Mouse (Mus musculus) CH12.LX (cell line): ENCODE results near the gene Prkar1b. TPM values are rescaled to one million over a fixed set of nuclear protein-coding genes. Genes with fewer than 3 reads are reported as not detected.
A peak's percentile ranks its signal among the peaks of the same experiment; 100 is the strongest.

ENCODE experiments used
- DNase-seq: peaks from one replicate; pipeline ENCODE4 v3.0.0-alpha.2; 2013; ENCODE audit errors: extremely low read depth
- H3K27ac ChIP-seq: 2 replicates; pipeline ENCODE4 v1.5.1; 2012; ENCODE audit warnings: low read depth, mild to moderate bottlenecking, control low read depth, moderate library complexity; ENCODE audit not compliant: insufficient read depth
- H3K27me3 ChIP-seq: replicated peaks from 2 replicates; pipeline ENCODE3; 2012; ENCODE audit warnings: inconsistent platforms
- H3K36me3 ChIP-seq, 2 experiments: replicated peaks in 1 of 2; 2 replicates each; pipeline versions ENCODE3 to v1.6.1; 2012; ENCODE audit warnings: inconsistent platforms in 1 of 2, low read length in 1 of 2, mild to moderate bottlenecking in 1 of 2, mixed read lengths in 1 of 2, moderate library complexity in 1 of 2; ENCODE audit not compliant: control insufficient read depth in 1 of 2, insufficient read depth in 1 of 2
- H3K4me1 ChIP-seq, 2 experiments: 2 replicates each; pipeline ENCODE4 v1.6.1; 2012; ENCODE audit warnings: inconsistent platforms in 1 of 2, moderate library complexity in 1 of 2; ENCODE audit not compliant: insufficient read depth in 2 of 2, control insufficient read depth in 1 of 2
- H3K4me2 ChIP-seq: 2 replicates; pipeline ENCODE4 v1.6.1; 2012; ENCODE audit warnings: low read depth, mild to moderate bottlenecking, control low read depth; ENCODE audit not compliant: poor library complexity, insufficient read depth, severe bottlenecking
- H3K4me3 ChIP-seq, 3 experiments: fragments of 150-350 bp in 1 of 3; sonication (generic) in 1 of 3; replicated peaks in 1 of 3; 2 replicates each; pipeline versions ENCODE3 to v1.5.1; 2011 to 2012; ENCODE audit warnings: low read depth in 2 of 3, low read length in 2 of 3, mild to moderate bottlenecking in 2 of 3, moderate library complexity in 2 of 3, control low read depth in 1 of 3, improper control_type of control experiment in 1 of 3, inconsistent platforms in 1 of 3, mixed read lengths in 1 of 3; ENCODE audit not compliant: poor library complexity in 1 of 3
- H3K79me2 ChIP-seq: replicated peaks from 2 replicates; pipeline ENCODE4 v1.6.1; 2012; ENCODE audit warnings: mild to moderate bottlenecking, moderate library complexity; ENCODE audit not compliant: control insufficient read depth, poor library complexity, insufficient read depth, severe bottlenecking; ENCODE audit errors: extremely low read depth
- H3K9ac ChIP-seq: 2 replicates; pipeline ENCODE4 v1.6.1; 2012; ENCODE audit warnings: low read depth, mild to moderate bottlenecking, control low read depth, moderate library complexity; ENCODE audit not compliant: insufficient read depth
- H3K9me3 ChIP-seq: replicated peaks from 2 replicates; pipeline ENCODE3; 2012; ENCODE audit warnings: low read length, inconsistent platforms, mixed read lengths
- E2F4 ChIP-seq: IDR thresholded peaks from 2 replicates; pipeline ENCODE4 v1.6.1; 2011; ENCODE audit warnings: low read depth, low read length, improper control_type of control experiment; ENCODE audit not compliant: insufficient replicate concordance
- EP300 ChIP-seq: IDR thresholded peaks from 2 replicates; pipeline ENCODE4 v1.6.1; 2011; ENCODE audit warnings: low read length, improper control_type of control experiment
- ETS1 ChIP-seq: conservative IDR thresholded peaks from 2 replicates; pipeline ENCODE4 v1.6.1; 2012; ENCODE audit warnings: low read depth, mild to moderate bottlenecking, inconsistent platforms, low read length, improper control_type of control experiment, moderate library complexity
- KAT2A ChIP-seq: IDR thresholded peaks from 2 replicates; pipeline ENCODE4 v1.6.1; 2012; ENCODE audit warnings: low read length, improper control_type of control experiment, inconsistent platforms; ENCODE audit not compliant: insufficient replicate concordance
- MAFK ChIP-seq: IDR thresholded peaks from 2 replicates; pipeline ENCODE4 v1.6.1; 2011; ENCODE audit warnings: low read length, improper control_type of control experiment; ENCODE audit not compliant: insufficient replicate concordance
- MAX ChIP-seq: IDR thresholded peaks from 2 replicates; pipeline ENCODE4 v1.6.1; 2011; ENCODE audit warnings: low read length, improper control_type of control experiment
- MAZ ChIP-seq: IDR thresholded peaks from 2 replicates; pipeline ENCODE4 v1.6.1; 2012; ENCODE audit warnings: low read depth, mild to moderate bottlenecking, inconsistent platforms, low read length, improper control_type of control experiment, moderate library complexity
- MEF2A ChIP-seq: IDR thresholded peaks from 2 replicates; pipeline ENCODE4 v1.6.1; 2014; ENCODE audit warnings: low read depth, mild to moderate bottlenecking, inconsistent platforms, low read length, improper control_type of control experiment, borderline replicate concordance
- MXI1 ChIP-seq: IDR thresholded peaks from 2 replicates; pipeline ENCODE4 v1.6.1; 2011; ENCODE audit warnings: mild to moderate bottlenecking, low read depth, low read length, improper control_type of control experiment
- MYC ChIP-seq: IDR thresholded peaks from 2 replicates; pipeline ENCODE4 v1.6.1; 2011; ENCODE audit warnings: low read depth, mild to moderate bottlenecking, improper control_type of control experiment, low read length
- PAX5 ChIP-seq: IDR thresholded peaks from 2 replicates; pipeline ENCODE4 v1.6.1; 2012; ENCODE audit warnings: low read length, inconsistent platforms, mixed read lengths
- POLR2A ChIP-seq: IDR thresholded peaks from 2 replicates; pipeline ENCODE4 v1.6.1; 2011; ENCODE audit warnings: low read depth, mild to moderate bottlenecking, improper control_type of control experiment, low read length
- RAD21 ChIP-seq: IDR thresholded peaks from 2 replicates; pipeline ENCODE4 v1.6.1; 2011; ENCODE audit warnings: low read depth, mild to moderate bottlenecking, low read length, improper control_type of control experiment, moderate library complexity
- RCOR1 ChIP-seq: conservative IDR thresholded peaks from 2 replicates; pipeline ENCODE4 v1.6.1; 2012; ENCODE audit warnings: low read depth, mild to moderate bottlenecking, inconsistent platforms, low read length, improper control_type of control experiment
- TCF12 ChIP-seq: IDR thresholded peaks from 2 replicates; pipeline ENCODE4 v1.6.1; 2014; ENCODE audit warnings: low read depth, mild to moderate bottlenecking, inconsistent platforms, low read length, improper control_type of control experiment
- UBTF ChIP-seq: IDR thresholded peaks from 2 replicates; pipeline ENCODE4 v1.6.1; 2012; ENCODE audit warnings: low read depth, mild to moderate bottlenecking, inconsistent platforms, low read length, improper control_type of control experiment, moderate library complexity
- USF2 ChIP-seq: conservative IDR thresholded peaks from 2 replicates; pipeline ENCODE4 v1.6.1; 2011; ENCODE audit warnings: low read depth, low read length, improper control_type of control experiment
- ZMIZ1 ChIP-seq: IDR thresholded peaks from 2 replicates; pipeline ENCODE4 v1.6.1; 2012; ENCODE audit warnings: low read depth, mild to moderate bottlenecking, inconsistent platforms, low read length, improper control_type of control experiment
- dilution Hi-C: fragments of 300-500 bp; cut with MboI; formaldehyde crosslinking; loops from 2 replicates; pipeline ENCODE4 v1.14.3; 2020; ENCODE audit warnings: low sequenced_read_pairs; ENCODE audit not compliant: extremely low pct_unique_long_range_greater_than_20kb, extremely low pct_ligation_motif_present
- in situ Hi-C: fragments of 300-500 bp; cut with MboI; formaldehyde crosslinking; loops from 3 replicates; pipeline ENCODE4 v1.14.3; 2019; ENCODE audit warnings: low sequenced_read_pairs, low pct_ligation_motif_present, low pct_unique_long_range_greater_than_20kb, mixed read lengths
- polyA plus RNA-seq: library from polyadenylated mRNA; unstranded; fragments of >175 nt; gene quantifications from 2 replicates; pipeline ENCODE4 v1.2.1, GENCODE M21; 2012; ENCODE audit warnings: low read depth; ENCODE audit not compliant: insufficient read length
- total RNA-seq, 2 experiments: library from RNA; depleted of rRNA; stranded (reverse); fragments of 300-350 nt in 1 of 2; fragments of >200 nt in 1 of 2; gene quantifications; 2 replicates each; pipeline ENCODE4 v1.2.3; 2012 to 2014

Gene Prkar1b
- total and polyA plus RNA-seq, 3 experiments, result not detected

DNA sequence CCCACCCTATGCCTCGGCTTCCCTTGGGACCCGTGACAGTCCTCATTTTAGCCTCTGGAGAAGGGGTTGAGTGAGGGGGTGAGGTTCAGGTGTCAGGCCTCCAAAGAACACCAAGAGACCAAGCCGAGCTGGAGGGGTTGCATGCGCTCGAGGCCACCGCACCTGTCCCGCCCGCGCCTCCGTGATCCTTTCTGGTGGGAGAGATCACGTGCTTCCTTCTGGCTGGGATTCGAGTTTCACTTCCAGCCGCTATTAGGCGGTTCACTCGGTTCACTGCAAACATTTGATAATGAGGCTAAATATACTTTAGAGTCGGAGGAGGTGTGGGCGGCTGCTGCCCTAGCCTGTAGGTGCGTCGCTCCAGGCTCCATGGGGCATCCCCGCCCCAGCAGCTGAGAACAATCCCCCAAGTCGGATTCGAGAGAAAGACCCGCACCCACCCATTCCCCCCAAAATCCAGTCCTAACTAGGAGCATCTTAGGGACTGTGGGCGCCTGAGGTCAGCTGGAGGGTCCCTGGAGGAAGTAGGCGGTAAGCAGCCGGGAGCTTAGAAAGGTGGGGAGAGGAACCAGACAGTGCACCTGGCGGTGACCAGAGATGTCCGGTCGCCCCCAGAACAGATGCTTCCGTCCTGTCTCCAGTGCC, 151.7 kb downstream of the Prkar1b start:
- no peak overlapping the region for H3K27ac ChIP-seq
- peaks cover 9% of the 10 kb centered on the region for H3K79me2 ChIP-seq
- dilution Hi-C loops, result no loop called here
- no peak overlapping the region for H3K4me2 ChIP-seq
- in situ Hi-C loops, result no loop called here
- H3K36me3 ChIP-seq, result peaks cover 0 to 9% of the 10 kb centered on the region in 2 experiments
- H3K9me3 ChIP-seq, result peaks cover 16% of the 10 kb centered on the region
- H3K4me3 ChIP-seq, result no peak overlapping the region
- H3K4me1 ChIP-seq, result peaks cover 4 to 16% of the 10 kb centered on the region in 2 experiments; a peak in 3 of 4 replicates
- no peak for TF ChIP-seq KAT2A
- TF ChIP-seq, all 38 proteins: peak for 0
- Histone ChIP-seq H3K9ac (no peak overlapping the region), H3K27me3 (no peaks in the 10 kb centered on the region)
- no peak for DNase-seq

DNA sequence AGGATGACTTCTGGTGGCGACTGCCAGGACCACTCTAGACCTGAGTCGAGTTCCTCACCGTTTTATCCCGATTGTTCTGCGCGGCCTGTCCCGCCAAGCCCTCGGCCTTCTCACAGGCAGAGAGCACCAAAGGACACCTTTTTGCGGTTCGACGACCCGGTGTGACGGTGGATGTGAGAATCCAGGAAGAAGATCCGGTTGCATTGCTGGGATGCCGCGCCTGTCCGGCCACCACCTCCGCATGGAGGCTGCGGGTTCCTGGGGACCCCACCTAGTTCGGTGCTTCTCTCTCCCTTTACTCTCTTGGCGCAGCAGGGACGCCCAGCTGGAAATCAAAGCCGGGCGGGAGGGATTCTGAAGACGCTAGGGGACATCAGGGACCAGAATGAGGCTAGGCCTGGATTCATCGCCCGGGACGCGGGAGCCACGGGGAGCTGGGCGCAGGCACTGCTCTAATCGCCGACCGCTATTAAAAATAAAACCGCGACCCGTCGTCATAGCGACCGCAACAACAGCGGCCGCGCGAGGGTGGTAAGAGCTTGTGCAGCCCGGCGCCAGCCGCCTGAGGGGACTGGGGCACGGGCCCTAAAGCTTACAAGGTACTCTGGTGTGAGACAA, 152.5 kb downstream of the Prkar1b start, which contains the start of gene Pdgfa:
Gene Pdgfa, minus strand, starts transcription at position 200 of the 618 bp plus-strand sequence.
- H3K36me3 ChIP-seq, result peaks cover 0 to 16% of the 10 kb centered on the region in 2 experiments
- TF ChIP-seq MYC (no peak), TCF12 (no peak), KAT2A (no peak), RAD21 (no peak), MEF2A (no peak), MAFK (no peak), MXI1 (no peak), MAX (no peak), ZMIZ1 (no peak), POLR2A (no peak), RCOR1 (no peak), MAZ (no peak), USF2 (no peak), E2F4 (no peak), ETS1 (no peak), PAX5 (no peak), UBTF (no peak), EP300 (no peak)
- H3K27me3 ChIP-seq, result no peaks in the 10 kb centered on the region
- H3K9me3 ChIP-seq, result peaks cover 16% of the 10 kb centered on the region
- in situ Hi-C loops, result no loop called here
- H3K27ac ChIP-seq, result no peak within 1 kb of the TSS
- no peak for DNase-seq
- H3K9ac ChIP-seq, result 0 out of 2 replicates have a peak within 1 kb of the TSS, but pooled peaks have one; percentile 91
- dilution Hi-C loops, result no loop called here
- H3K4me3 ChIP-seq, result peak within 1 kb of the TSS in 2 of 3 experiments; percentile 83 to 88
- peak within 1 kb of the TSS; percentile 21 for H3K4me2 ChIP-seq
- H3K79me2 ChIP-seq, result peaks cover 11% of the 10 kb centered on the region
- peaks cover 4 to 24% of the 10 kb centered on the region in 2 experiments; a peak in 3 of 4 replicates for H3K4me1 ChIP-seq
